Comparison of ENCODE assay signal across 9 mouse cellular contexts in genomic region chr12:80365345-80365744, GRCm38 (mm10).
A peak's percentile ranks its signal among the peaks of the same experiment; 100 is the strongest.
DNase-seq lines count a peak whose midpoint lies in the region; ATAC-seq lines count a peak whose summit lies in the region.
"Had no signal": no experiment of that assay in that cellular context is flagged by ENCODE, and none has a peak within 500 bp of the region (broad histone marks: within the 10 kb centered on the region; RNA-seq: fewer than 3 reads in every experiment).

No protein-coding gene starts in this region.

- no peak for DNase-seq in frontal cortex, postnatal 14 days (ENCODE audit: low spot score in 2 of 2)
- DNase-seq in liver, embryonic 11.5 days (ENCODE audit: low spot score) = no peak
- DNase-seq in liver = no peak
- DNase-seq in cerebellum, postnatal 10 days = no peak
- DNase-seq in right cerebral cortex, postnatal 4 days = no peak
- DNase-seq: cerebellum, adult 18-20 months had no signal

- no peaks in the 10 kb centered on the region for H3K27me3 ChIP-seq in liver, embryonic 11.5 days (replicated peaks; ENCODE audit: control insufficient read depth, insufficient read depth, low read length)
- H3K27me3 ChIP-seq in embryonic facial prominence, embryonic 15.5 days = no peaks in the 10 kb centered on the region
- no peaks in the 10 kb centered on the region for H3K27me3 ChIP-seq in limb, embryonic 15.5 days

- peaks cover 2% of the 10 kb centered on the region; the same call in 1 of the 2 replicates for H3K36me3 ChIP-seq in liver, embryonic 11.5 days (ENCODE audit: control insufficient read depth, insufficient read depth, low read length)
- H3K36me3 ChIP-seq in embryonic facial prominence, embryonic 15.5 days = peaks cover 18% of the 10 kb centered on the region
- H3K36me3 ChIP-seq in limb, embryonic 15.5 days = peaks cover 20% of the 10 kb centered on the region

- no peak overlapping the region for H3K4me2 ChIP-seq in liver, embryonic 11.5 days
- H3K4me2 ChIP-seq in embryonic facial prominence, embryonic 15.5 days (replicated peaks) = no peak overlapping the region
- H3K4me2 ChIP-seq in limb, embryonic 15.5 days = 0 out of 2 replicates have a peak overlapping the region, but pooled peaks have one; percentile 8

- no peaks in the 10 kb centered on the region for H3K9me3 ChIP-seq in liver, embryonic 11.5 days (ENCODE audit: control insufficient read depth, low read length)
- H3K9me3 ChIP-seq in embryonic facial prominence, embryonic 15.5 days (replicated peaks) = no peaks in the 10 kb centered on the region
- H3K9me3 ChIP-seq in limb, embryonic 15.5 days = no peaks in the 10 kb centered on the region

- WGBS in liver, embryonic 11.5 days = 81% methylated on average over 3 of the region's 3 CpGs
- 66% methylated on average over 3 of the region's 3 CpGs for WGBS in embryonic facial prominence, embryonic 15.5 days
- 76% methylated on average over 3 of the region's 3 CpGs for WGBS in limb, embryonic 15.5 days

- peak; percentile 57 for ATAC-seq in frontal cortex, adult (ENCODE audit: low TSS enrichment)
- no peak for ATAC-seq in liver, embryonic 11.5 days (replicated peaks; ENCODE audit: low FRiP score)
- ATAC-seq in embryonic facial prominence, embryonic 15.5 days (ENCODE audit: insufficient number of reproducible peaks, low FRiP score, low TSS enrichment, low read depth) = no peak
- no peak for ATAC-seq in limb, embryonic 15.5 days (ENCODE audit: insufficient number of reproducible peaks, low FRiP score, low TSS enrichment, low read depth)

- H3K27ac ChIP-seq in liver, embryonic 11.5 days (ENCODE audit: low read depth, low read length) = peak overlapping the region; percentile 59; the same call in 1 of the 2 replicates
- H3K27ac ChIP-seq in embryonic facial prominence, embryonic 15.5 days (replicated peaks) = peak overlapping the region; percentile 86
- peak overlapping the region; percentile 87 for H3K27ac ChIP-seq in limb, embryonic 15.5 days

- H3K9ac ChIP-seq in liver, embryonic 11.5 days (ENCODE audit: low read depth, low read length) = no peak overlapping the region
- H3K9ac ChIP-seq in embryonic facial prominence, embryonic 15.5 days = no peak overlapping the region
- H3K9ac ChIP-seq in limb, embryonic 15.5 days = no peak overlapping the region

- H3K4me3 ChIP-seq in liver, embryonic 11.5 days (ENCODE audit: low read depth, low read length) = no peak overlapping the region
- H3K4me3 ChIP-seq in embryonic facial prominence, embryonic 15.5 days (replicated peaks) = no peak overlapping the region
- no peak overlapping the region for H3K4me3 ChIP-seq in limb, embryonic 15.5 days

- H3K4me1 ChIP-seq in liver, embryonic 11.5 days (replicated peaks; ENCODE audit: control insufficient read depth, insufficient read depth, low read length) = peaks cover 13% of the 10 kb centered on the region
- H3K4me1 ChIP-seq in embryonic facial prominence, embryonic 15.5 days = peaks cover 18% of the 10 kb centered on the region
- H3K4me1 ChIP-seq in limb, embryonic 15.5 days = peaks cover 28% of the 10 kb centered on the region
